Comparison of ENCODE assay signal across 12 mouse cellular contexts in the genomic region with DNA sequence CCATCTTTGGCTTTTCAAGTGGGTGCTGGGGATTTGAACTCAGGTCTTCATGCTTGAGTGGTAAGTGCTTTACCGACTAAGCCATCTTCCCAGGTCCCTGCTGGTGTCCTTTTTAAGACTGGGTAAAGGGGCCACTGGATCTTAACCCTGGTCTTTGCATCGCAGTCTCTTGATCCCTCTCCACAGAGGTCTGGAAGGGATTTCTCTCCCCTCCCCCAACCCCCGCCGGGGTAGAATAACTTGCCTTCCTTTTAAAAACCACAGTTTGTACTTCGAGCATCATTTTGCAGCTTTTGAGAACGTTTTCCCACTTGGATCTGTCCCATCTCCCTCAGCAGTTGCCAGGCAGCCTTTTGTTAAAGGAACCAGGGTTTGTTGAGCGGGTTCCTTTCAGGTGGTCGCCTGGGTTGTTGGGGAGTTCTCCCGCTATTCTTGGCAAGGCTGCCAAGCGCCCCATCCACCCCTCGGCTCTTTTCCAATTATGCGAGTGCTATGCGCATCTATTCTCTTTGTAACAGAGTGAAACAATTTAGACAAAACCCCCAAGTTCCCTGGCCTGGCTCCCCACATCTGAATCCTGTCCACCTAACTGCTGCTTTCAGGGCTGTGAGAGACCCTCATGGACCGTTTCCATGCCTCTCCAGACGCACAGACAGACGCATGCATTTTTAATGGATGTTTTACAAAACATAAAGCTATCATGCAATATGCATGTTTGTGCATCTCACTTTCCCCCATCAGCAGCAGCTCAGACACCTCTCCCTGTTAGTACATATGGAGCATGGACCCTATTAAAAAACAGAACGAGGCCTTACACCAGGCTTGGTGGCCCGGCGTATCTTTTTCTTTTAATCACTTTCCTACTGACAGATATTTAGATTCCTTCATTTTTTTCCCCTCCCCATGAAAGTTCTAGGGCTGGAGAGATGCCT. TPM values are rescaled to one million over a fixed set of nuclear protein-coding genes. Genes with fewer than 3 reads are reported as not detected.
DNase-seq lines count a peak whose midpoint lies in the region; ATAC-seq lines count a peak whose summit lies in the region.
"Had no signal": no experiment of that assay in that cellular context is flagged by ENCODE, and none has a peak within 500 bp of the region (broad histone marks: within the 10 kb centered on the region; RNA-seq: fewer than 3 reads in every experiment).

No protein-coding gene starts in this region.

- intact Hi-C loops in heart, postnatal 10 days (cut with DNase I) = no loop called here

- 69% methylated on average over 19 of the region's 19 CpGs for WGBS in heart, embryonic 13.5 days
- 36% methylated on average over 19 of the region's 19 CpGs for WGBS in forebrain, embryonic 12.5 days
- WGBS in neural tube, embryonic 15.5 days = 47% methylated on average over 19 of the region's 19 CpGs

- H3K4me1 ChIP-seq in heart, embryonic 13.5 days = 0 out of 2 replicates have a peak, but pooled peaks cover 6% of the 10 kb centered on the region
- H3K4me1 ChIP-seq in forebrain, embryonic 12.5 days = peaks cover 13% of the 10 kb centered on the region
- peaks cover 8% of the 10 kb centered on the region for H3K4me1 ChIP-seq in neural tube, embryonic 15.5 days

- H3K9ac ChIP-seq in heart, embryonic 13.5 days = no peak overlapping the region
- no peak overlapping the region for H3K9ac ChIP-seq in forebrain, embryonic 12.5 days
- H3K9ac ChIP-seq in neural tube, embryonic 15.5 days (replicated peaks) = no peak overlapping the region

- DNase-seq in heart, postnatal 10 days = no peak
- peak; percentile 68 to 72 for DNase-seq in layer of hippocampus, postnatal 10 days (ENCODE audit: low spot score in 2 of 2)
- DNase-seq in heart, postnatal 4 days = no peak
- DNase-seq in urinary bladder, adult 18-20 months (ENCODE audit: low spot score in 2 of 2) = no peak
- DNase-seq in testis, postnatal 10 days (ENCODE audit: low spot score) = no peak
- DNase-seq: kidney, adult 9 months had no signal

- no peak for ATAC-seq in heart, embryonic 13.5 days (ENCODE audit: extremely low read depth, insufficient number of reproducible peaks, low FRiP score, low TSS enrichment)
- no peak for ATAC-seq in forebrain, embryonic 12.5 days (ENCODE audit: low FRiP score)
- ATAC-seq in neural tube, embryonic 15.5 days (ENCODE audit: low FRiP score) = peak; percentile 53; the same call in 1 of the 2 replicates

- peaks cover 7% of the 10 kb centered on the region; the same call in 1 of the 2 replicates for H3K27me3 ChIP-seq in heart, embryonic 13.5 days (replicated peaks)
- peaks cover 1% of the 10 kb centered on the region; the same call in 1 of the 2 replicates for H3K27me3 ChIP-seq in forebrain, embryonic 12.5 days
- no peaks in the 10 kb centered on the region for H3K27me3 ChIP-seq in neural tube, embryonic 15.5 days (replicated peaks)

- H3K9me3 ChIP-seq in heart, embryonic 13.5 days = 0 out of 2 replicates have a peak, but pooled peaks cover 5% of the 10 kb centered on the region
- peaks cover 4% of the 10 kb centered on the region; the same call in 1 of the 2 replicates for H3K9me3 ChIP-seq in forebrain, embryonic 12.5 days
- no peaks in the 10 kb centered on the region for H3K9me3 ChIP-seq in neural tube, embryonic 15.5 days (replicated peaks)

- no peaks in the 10 kb centered on the region for H3K36me3 ChIP-seq in heart, embryonic 13.5 days
- H3K36me3 ChIP-seq in forebrain, embryonic 12.5 days (replicated peaks) = no peaks in the 10 kb centered on the region
- H3K36me3 ChIP-seq in neural tube, embryonic 15.5 days = no peaks in the 10 kb centered on the region

- peak overlapping the region; percentile 53; the same call in 1 of the 2 replicates for H3K27ac ChIP-seq in heart, embryonic 13.5 days (replicated peaks)
- H3K27ac ChIP-seq in forebrain, embryonic 12.5 days = peak overlapping the region; percentile 75
- peak overlapping the region; percentile 64 for H3K27ac ChIP-seq in neural tube, embryonic 15.5 days (replicated peaks)

- no peak overlapping the region for H3K4me3 ChIP-seq in heart, embryonic 13.5 days
- H3K4me3 ChIP-seq in forebrain, embryonic 12.5 days (replicated peaks) = no peak overlapping the region
- H3K4me3 ChIP-seq in neural tube, embryonic 15.5 days (replicated peaks) = no peak overlapping the region

- H3K4me2 ChIP-seq in heart, embryonic 13.5 days = no peak overlapping the region
- no peak overlapping the region for H3K4me2 ChIP-seq in forebrain, embryonic 12.5 days
- no peak overlapping the region for H3K4me2 ChIP-seq in neural tube, embryonic 15.5 days
- H3K4me2 ChIP-seq: liver, embryonic 11.5 days had no signal

RNA-seq across cellular contexts. Expression of a gene that starts 29.4 kb away (rescaled TPM):
- polyA plus RNA-seq in heart, embryonic 13.5 days (2015; fragmentation: Nextera tagmentation; extraction: Ambion mirVana) = 0.09 TPM in 1 of 2 replicates, not detected in the other
- not detected for total RNA-seq in heart, postnatal 10 days (2021)
- 0.22 and 0.26 TPM in 2 replicates for polyA plus RNA-seq in forebrain, embryonic 12.5 days (2016; fragmentation: Nextera tagmentation; extraction: Ambion mirVana)
- total RNA-seq in layer of hippocampus, postnatal 10 days (2021) = under 1 TPM; 0.64 to 0.91 TPM
- 3.0 and 10.8 TPM in 2 replicates for polyA plus RNA-seq in neural tube, embryonic 15.5 days (2015; fragmentation: Nextera tagmentation; extraction: Ambion mirVana)
- total RNA-seq in heart, postnatal 4 days (2021) = not detected
- total RNA-seq: megakaryocyte, adult 5-6 weeks had no signal
- polyA plus RNA-seq: heart, embryonic 14.5 days had no signal

Comparison
In these comparisons a context has a peak if more than half of its experiments do, and no peak if none do; other contexts are left out.
1. DNase-seq: peak in layer of hippocampus, postnatal 10 days (2 of 2); none in heart, postnatal 10 days (0 of 2), heart, postnatal 4 days (single experiment), urinary bladder, adult 18-20 months (0 of 2) and testis, postnatal 10 days (single experiment).
2. Peak in every context shown above with its lines, with median percentiles within 50 percentile points of each other: H3K27ac ChIP-seq.